16 mouse cellular contexts compared by ENCODE assay signal in the genomic region with DNA sequence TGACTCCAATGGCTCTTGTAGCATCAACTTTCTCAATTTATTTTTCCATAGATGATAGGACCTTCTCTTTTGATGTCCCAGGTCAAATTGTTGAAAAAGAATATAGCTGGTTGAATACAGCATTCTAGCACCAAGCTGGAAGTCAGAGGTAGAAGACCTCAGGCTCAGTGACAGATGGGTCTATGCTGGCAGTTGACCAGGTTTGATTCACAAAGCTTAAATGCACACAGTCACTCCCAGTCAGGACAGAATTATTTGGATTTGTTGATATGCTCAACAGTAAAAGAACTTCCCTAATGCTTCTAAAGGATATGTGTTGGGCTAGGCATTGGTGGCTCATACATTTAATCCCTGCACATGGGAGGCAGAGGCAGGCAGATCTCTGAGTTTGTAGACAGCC.
DNase-seq lines count a peak whose midpoint lies in the region; ATAC-seq lines count a peak whose summit lies in the region.
"Had no signal": no experiment of that assay in that cellular context is flagged by ENCODE, and none has a peak within 500 bp of the region (broad histone marks: within the 10 kb centered on the region; RNA-seq: fewer than 3 reads in every experiment).

No protein-coding gene starts in this region.

- no peak for DNase-seq in cerebellum, adult 11-12 months
- peak; percentile 4 for DNase-seq in cerebellum, adult 9-11 months
- DNase-seq in cerebellum, adult 11 months = no peak
- DNase-seq in cerebellum, postnatal 36 days = peak; percentile 6 to 15
- no peak for DNase-seq in thymus, postnatal 14 days
- DNase-seq: adrenal gland, adult 8-10 months; adrenal gland, postnatal 25 days; forebrain, postnatal 0 days; gastrocnemius, adult 2 months; gastrocnemius, postnatal 14 days; heart, adult 11 months; kidney, adult 2 months had no signal

- ATAC-seq in cerebellum, adult (ENCODE audit: insufficient number of reproducible peaks, low FRiP score, low TSS enrichment) = 0 out of 2 replicates have a peak, but pooled peaks have one; percentile 45
- ATAC-seq: activated CD4-positive, CD25-positive, alpha-beta regulatory T cell, adult 4 months; forebrain, embryonic 14.5 days; forebrain, postnatal 0 days; intestine, postnatal 0 days had no signal

Comparison
In these comparisons a context has a peak if more than half of its experiments do, and no peak if none do; other contexts are left out.
1. DNase-seq: peak in cerebellum, adult 9-11 months (single experiment) and cerebellum, postnatal 36 days (2 of 2); none in cerebellum, adult 11-12 months (single experiment), cerebellum, adult 11 months (single experiment) and thymus, postnatal 14 days (single experiment).